Mouse (Mus musculus) frontal cortex, postnatal 14 days (tissue): ENCODE results near the gene Nxpe3.
"Not testable (repeated sequence)": the region's sequence is repeated elsewhere in the genome, so short reads cannot be mapped to it uniquely, and the experiment has no call there.

Experiments
- DNase-seq, 2 experiments: peaks; one replicate each; pipeline ENCODE4 v3.0.0; 2022; ENCODE audit warnings: low spot score in 2 of 2

The Nxpe3 gene

DNA sequence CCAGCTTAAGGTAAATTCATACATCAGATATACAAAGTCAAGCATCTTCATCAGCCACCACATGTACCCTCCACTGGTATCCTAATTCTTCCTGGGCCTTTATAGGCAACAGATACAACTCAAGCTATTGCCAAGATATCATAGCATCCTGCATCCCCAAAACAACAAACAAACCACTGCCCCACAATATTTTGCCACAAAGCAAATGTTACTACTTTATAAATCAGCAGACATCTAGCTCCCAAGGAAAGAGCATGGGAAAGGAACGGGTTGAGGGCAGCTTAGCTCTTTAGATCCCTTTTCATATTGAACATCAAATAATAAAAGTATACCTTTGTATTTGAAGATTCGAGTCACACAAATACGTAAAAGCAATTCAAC is 57.0 kb downstream of the Nxpe3 start:
- no peak for DNase-seq

DNA sequence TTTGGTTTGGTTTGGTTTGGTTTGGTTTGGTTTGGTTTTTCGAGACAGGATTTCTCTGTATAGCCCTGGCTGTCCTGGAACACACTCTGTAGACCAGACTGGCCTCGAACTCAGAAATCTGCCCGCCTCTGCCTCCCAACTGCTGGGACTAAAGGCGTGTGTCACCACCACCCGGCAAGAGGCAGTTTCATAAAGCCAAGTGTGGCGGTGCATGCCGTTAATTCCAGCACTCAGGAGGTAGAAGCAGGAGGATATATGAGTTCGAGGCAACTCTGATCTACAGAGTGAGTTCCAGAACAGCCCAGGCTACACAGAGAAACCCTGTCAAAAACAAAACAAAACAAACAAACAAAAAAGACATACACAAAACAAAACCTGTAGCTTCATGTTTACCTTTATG is 57.4 kb downstream of the Nxpe3 start:
- not testable (repeated sequence) for DNase-seq

DNA sequence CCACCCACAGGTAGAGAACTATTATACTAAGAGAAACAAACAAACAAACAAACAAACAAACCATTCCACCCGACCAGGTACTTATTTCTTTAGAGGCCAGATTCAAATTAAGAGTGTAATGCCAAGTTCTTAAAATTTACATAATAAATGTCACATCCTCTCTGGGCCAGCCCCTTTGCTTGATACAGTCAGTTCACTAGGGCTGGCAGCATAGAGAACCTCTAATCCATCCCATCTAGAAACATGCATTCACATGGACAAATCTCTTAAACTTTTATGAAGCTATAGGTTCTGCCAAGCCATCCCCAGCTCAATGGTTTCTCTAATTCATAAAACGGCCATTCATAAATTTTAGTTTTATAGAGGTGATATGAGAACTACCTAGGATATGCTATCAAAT is 57.9 kb downstream of the Nxpe3 start:
- no peak for DNase-seq

DNA sequence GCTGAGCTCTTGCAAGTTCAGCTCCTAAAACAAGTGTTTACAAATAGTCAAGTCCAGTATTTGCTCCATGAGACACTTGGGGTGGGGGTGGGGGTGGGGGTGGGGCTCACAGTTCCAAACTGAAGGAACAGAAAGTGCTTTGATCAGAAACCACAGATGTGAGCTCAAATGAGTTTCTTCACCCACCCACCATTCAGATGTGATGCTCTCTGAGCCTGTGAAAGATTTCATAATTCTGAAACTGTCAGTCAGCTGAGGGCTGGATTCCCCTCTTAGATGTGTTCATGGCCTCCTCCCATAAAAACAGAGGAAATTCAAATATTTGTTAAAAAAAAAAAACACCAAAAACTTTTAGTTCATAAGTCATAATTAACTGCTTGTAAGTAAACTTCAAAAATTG is 59.3 kb downstream of the Nxpe3 start:
- DNase-seq: no peak

DNA sequence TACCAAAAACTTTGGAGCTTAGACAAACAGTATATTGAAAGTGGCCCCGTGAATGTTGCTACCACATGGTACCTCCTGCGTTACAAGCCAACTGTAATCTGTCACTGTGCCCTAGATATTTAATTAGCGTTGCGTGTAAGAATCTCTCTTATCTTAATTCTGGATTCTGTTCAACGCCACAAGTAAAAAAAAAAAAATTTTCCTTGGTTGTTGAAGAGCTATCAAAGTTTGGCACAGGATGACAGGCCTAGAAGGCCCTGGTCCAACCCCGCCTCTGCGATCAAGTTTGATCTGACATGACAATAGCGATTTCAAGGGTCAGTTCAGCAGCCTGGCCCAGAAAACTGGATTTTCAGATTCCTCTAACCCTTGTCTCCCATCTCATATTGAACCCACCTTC is 62.5 kb downstream of the Nxpe3 start:
- DNase-seq: no peak

DNA sequence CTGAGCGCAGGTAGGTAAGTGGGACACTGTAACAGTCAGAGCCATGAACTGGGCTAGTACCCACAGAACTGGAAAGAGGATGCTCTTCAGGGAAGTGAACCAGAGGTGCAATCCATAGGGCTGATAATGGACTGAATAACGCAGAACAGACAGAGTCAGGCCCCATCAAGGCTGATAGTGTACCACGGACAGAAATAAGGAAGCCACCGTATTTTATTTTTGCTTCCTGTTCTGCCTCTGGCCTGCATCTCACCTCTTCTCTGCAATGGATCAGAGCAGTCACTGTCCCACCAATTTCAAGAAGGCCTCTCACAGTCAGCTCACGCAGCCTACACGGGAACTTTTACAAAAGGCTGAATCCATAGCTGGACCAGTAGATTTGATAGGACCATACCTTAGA is 63.0 kb downstream of the Nxpe3 start:
- DNase-seq: no peak

DNA sequence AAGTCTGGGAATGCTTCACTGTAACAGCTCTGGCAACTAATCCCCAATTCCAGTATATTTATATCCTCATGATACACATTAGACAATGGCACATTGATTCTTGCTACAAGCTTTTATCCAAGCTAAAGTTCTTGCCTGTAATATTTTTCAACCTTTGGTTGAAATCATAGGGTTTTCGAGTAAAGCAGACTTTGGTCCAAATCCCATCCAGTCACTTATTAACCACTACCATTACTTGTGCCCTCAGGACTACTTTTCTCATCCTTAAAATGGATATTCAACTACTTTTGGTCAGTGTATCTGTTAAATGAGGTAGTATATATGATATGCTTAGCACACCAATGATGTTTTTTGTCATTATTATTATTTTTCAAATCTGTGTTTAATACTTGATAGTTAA is 63.6 kb downstream of the Nxpe3 start:
- no peak for DNase-seq

DNA sequence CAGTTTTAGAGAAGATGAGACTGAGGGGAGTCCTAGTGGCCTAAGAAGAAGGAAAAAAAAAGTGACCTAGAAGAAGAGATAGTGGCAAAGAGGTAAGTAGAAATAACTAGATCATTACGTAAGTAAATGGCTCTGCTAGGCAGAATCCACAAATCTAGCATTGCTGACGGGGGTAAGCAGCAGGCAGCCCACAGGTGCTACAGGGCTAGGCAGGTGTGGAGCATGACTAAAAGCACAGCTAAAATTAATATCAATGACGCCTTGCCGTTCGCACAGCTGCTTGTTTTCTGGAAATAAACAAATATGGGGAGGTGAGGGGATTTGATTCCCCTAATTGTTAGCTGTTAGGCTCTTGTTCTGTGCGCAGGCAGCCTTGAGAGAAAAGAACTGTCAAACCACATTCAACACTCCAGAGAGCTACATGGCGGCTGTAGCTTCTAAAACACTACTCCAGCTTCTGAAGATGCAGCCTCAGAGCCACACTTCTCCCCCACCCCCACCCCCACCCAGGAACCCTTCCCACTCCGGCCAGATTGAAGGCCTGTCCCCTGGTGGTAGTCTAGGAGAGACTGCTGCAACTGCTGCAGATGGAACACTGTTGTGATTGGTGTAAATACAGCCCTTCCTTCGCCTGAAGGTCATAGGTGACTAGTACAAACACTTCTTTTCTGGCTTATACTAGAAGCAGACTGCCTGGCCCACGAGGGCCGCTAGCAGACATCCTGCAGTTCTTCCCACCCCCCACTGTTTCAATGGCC is 71.5 kb downstream of the Nxpe3 start:
- DNase-seq: no peak

DNA sequence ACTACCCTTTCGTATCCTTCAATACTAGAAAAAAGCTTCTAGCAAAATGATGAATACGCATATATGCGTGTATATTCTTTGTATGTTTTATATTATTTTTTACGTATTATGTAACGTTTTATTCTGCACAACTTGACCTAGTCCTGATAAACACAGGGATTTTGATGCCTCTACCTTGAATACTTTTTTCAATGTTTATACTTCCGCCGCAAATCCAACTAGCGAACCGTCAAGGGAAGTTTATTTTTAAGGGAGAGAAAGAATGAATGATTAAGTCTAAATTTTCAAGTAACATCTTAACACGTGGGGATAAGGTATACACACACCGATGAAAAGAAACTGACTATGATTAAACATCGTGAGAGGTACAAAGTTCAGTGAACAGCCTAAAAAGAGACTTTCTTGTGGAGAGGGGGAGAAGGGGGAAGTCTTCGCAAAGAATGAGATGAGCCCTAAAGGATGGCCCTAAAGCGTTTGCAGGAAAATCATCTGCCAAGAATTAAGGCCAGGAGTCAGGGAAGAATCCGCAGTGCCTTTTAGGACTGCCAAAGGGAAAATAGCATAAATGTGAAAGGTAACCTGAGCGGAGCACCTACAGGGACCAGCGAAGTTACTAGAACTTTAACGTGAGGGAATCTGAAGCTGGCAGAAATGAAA is 72.2 kb downstream of the Nxpe3 start:
- DNase-seq: no peak

DNA sequence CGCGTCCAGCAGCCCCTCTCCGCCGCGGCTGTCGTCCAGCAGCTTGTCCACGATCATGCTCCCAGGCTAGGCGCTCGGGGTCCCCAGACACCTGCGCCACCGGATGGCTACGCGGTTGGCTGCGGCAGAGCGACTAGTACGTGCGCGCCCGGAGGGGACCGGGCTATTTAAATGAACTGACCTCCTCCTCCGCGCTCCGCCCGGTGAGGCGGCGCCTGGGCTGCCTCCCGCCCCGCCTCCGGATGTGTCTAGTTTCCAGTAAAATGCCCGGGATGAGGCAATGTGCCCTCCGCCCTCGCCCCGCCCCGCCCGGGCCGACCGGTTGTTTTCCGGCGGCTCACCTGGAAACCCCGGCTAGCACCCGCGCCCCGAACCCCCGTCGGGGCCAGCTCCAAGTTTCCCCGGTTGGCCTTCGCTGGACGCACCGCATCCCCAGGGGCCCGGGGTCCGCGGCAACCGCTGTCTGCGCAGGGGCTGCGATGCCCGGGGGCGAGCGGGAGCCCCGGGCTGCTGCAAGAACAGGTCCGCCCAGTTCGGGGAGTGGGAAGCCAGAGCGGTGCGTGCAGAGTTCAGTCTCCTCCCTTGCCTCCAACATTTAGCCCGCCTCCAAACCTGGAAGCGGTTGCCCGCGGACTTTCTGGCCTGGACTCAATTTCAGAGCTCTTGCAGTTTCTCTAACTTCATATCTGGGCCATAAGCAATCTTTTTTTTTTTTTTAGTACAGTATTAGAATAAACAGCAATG is 72.9 kb downstream of the Nxpe3 start:
- DNase-seq: peak; percentile 70 to 74

DNA sequence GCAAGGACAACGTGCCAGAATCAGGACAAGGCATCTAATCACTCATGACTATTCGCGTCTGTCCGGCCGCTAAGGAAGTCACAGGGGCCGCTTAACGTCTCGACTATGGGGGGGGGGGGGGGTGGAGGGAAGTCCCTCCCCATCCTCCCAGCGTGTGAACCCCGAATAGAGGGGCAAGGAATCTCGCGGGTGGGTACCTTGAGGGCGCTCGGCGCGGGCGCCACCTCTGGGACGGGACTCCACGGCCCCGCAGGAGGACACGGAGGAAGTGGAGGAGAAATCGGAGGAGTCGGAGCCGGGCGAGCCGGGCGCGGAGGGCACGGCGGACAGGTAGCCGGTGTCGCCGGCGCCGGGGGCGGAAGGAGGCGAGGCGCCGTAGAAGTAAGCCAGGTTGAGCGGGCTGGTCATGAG is 73.5 kb downstream of the Nxpe3 start:
- DNase-seq: no peak

DNA sequence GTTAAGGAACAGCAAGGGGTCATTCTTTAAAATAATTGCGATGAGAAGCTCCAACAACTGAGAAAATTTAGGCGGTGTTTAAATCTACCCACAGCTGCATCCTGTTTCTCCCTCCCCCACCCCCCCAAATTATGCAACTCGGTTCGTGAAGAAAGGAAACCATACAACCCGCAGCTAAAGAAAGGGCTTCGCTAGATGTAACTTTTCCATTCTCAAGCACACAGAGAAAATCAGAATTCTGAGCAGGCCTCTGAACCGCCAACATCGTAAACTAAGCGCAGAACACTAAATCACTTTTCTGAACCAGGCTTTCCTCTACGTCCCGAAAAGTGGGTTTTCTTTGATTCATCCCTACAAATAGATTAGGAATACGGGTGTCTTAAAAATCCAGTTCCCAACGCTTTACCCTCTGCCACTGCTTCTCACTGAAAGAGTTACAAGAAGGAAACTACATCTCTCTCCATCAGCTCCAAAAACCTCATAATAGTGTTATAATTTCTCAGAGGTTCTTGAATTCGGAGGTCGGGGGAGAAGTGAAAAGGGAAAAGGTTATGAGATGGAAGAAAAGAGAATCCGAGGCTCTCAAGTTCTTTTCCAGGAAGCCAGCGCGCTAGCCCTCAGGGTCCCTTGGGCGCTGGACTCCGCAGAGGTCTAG is 74.0 kb downstream of the Nxpe3 start:
- DNase-seq: no peak

DNA sequence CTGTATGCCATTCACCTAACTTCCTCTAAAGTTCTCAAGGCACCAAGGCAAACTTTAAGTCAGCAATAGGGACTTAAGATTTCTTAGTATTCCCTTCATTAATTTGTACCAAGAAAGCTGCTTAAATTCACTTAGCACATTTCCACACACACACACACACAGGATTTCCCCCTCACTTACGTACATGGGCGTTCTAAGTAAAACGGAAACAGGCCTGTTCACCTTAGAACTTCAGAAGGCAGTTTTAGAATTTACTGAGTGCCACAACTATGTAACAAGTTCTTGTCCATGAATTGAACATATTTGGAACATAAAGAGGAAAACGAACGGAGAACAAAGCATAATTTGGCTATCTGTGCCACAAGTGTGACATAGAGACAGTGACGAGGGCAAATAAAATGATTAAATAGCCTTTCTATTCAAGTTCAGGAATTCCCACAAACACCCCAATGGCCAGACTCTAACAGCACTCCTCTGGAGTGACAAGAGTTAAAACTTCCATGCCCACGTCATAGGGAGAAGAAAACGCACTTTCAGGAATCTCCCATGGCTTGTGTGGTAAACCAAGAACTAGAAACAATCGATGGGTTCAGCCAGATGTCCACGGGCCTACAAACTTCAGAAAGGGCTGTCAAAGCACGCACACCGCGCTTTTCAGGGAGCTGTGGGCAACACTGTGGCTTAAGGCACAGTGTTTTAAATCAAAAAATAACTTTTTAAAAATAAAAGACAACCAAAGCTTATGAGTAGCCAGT is 74.7 kb downstream of the Nxpe3 start:
- no peak for DNase-seq

DNA sequence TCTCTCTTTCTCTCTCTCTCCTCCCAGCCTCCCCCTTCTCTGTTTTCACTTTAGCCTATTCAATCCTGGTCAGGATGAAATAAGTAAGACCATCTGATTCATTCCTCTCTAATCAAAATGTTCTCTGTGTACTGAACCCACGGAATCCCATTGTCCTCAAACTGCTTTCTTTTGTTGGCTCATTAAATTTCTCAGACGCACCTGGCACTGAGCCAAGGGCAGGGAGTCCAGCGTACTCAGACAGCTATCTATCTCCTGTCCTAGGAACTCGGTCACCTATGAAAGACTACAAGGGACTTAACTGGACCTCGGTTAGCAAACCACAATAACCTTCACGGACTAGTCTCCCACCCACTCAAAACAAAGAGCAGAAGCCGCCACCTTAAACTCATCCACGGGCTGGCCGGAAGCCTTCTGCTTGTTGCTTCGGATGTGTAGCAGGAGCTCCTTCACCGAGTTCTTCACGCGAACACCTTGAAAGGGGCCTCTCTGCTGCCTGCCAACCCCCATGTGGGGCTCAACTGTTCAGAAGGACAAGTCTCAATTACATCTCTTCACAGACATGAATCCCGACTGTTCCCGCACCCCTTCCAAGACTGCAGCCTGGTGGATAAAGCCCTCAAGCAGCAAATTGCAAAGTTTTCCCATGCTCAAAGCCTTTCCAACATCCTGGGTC is 75.8 kb downstream of the Nxpe3 start:
- DNase-seq: no peak

DNA sequence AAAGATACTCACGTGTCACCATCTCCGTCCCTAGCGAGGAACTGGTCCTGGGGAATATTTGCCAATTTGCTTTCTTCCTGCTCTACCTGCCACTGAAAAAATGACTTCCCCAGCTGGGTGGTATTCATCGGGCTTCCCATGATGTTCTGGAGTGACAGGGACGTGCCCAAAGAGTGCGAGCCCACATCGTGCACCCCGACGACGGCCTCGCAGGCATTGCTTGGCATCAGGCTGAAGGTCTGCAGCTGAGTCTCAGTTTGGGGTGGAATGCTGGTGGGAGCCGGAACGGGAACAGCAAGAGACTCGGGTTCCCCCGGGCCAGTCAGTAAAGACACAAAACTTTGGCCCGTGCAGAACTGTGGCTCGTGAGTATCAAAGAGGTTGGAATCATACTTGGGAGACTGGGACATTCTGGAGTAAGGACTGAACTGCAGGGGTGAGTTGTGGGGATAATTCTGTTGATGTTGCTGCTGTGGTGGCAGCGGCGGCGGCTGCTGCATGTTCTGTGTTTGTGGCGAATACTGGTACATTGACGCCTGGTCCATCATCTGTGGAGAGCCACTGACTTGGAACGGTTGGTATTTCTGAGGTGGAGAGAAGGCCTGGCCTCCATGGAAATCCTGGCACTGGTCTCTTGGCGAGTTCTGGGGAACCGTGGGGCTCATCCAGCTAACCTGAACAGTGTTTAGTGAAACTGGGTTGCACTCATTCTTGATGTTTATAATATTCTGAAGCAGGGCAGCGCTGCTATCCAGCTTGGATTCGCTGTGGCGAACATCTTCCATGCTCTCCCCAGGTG is 77.2 kb downstream of the Nxpe3 start:
- DNase-seq: no peak

DNA sequence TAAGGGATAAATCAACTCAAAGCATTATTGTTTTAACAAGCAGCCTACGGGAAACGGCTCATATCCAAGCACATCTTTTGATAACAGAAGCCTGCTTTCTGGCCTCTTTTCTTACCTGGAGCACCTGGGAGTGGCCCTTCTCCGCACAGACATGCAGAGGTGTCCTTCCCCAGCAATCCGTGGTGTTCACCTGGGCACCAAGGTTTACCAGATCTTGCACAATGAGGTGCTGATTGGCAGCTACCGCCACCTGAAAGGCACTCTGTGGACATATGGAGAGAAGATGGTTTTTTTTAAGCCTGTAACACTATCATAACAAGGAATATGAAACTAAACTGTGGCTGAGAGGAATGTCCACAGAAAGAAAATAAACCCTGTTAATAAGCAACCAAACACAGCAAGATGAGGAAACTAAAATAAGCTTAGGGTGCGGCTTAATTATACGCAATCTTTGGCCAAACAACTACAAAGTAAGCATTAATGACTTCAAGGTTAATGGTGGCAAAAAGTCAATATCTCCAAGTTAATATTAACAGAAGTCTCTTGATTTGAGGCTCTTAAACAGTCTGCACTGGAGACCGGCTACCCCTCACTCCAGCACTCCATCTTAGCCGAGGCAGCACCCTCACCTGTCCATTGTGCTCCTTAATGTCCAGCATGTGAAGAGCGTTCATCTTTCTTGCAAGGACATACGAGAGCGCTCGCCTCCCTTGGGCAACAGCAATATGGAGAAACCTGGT is 78.7 kb downstream of the Nxpe3 start:
- no peak for DNase-seq

DNA sequence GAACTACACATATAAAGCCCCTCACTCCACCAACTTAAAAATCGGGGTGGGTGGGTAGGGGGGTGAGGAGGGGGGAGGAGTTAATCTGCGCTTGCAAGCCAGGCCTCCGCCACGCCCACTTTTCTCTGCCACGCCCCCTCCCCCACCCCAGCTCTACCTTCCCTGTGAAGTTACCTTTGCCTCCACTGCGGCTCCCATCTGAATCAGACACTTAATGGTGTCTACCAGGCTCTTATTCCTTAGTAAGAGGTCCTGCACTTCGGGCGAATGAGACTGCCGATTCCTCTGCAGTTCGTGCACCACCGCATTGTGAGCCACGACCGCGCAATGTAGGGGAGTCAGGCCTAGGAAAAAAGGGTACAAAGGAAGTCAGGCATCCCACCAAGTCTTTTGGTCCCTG is 79.6 kb downstream of the Nxpe3 start:
- DNase-seq: no peak

DNA sequence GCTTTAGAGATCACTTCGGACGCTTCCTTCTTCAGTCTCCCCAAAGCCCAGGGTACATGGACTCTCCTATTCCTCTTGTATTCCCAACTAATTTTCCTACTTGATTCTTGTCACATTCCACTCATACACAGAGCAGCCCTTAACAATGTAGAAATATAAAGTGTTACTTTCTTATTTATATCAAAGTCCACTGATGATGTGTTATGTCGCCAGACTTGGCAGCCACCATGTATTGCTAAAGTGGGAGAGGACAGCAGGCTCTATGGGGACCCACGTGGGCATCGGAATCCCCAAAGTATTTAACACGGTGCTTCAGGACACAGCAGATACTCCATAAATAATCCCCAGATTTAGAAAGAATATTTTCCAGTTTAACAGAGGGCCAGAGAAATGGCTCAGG is 80.4 kb downstream of the Nxpe3 start:
- DNase-seq: no peak

DNA sequence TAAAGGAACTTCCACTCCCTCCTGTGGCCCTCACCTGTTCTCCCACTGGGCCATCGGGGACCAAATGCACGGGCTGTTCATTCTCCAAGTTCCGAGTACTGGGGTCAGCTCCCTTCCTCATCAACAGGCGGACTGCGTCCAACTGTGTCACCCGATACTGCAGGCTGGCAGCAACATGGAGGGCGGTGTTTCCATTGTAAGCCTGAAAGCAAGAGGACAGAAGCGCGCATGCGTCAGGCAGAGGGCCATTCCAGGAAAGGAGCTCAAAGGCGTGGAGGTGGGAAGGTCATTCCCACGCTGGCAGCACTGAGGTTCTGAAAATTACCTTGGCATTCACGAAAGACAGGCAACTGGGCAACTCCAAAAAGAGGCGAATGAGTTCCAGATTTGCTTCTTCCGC is 81.2 kb downstream of the Nxpe3 start:
- no peak for DNase-seq

DNA sequence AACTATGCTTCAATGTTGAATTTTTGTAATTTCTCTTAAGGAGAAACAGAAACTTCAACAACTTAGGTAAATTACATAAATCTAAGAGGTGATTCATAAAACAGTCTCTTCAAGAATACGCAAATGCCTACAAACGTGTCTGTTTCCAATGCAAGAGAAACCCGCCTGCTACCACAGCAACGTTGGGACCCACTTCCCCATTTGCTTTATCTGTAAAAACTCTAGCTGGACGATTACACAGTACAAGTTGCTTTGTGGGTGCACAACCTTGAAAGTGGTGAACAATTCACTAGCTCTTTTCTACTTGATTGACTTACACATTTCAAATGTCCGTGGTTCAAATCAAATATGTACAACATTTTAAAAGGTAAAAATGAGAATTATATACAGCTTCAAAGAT is 83.3 kb downstream of the Nxpe3 start:
- DNase-seq: no peak
